Mouse (Mus musculus) hindbrain, embryonic 15.5 days (tissue): Measurements from ENCODE around the gene Catsperz. TPM values are rescaled to one million over a fixed set of nuclear protein-coding genes. Genes with fewer than 3 reads are reported as not detected.
"Not testable (repeated sequence)": the region's sequence is repeated elsewhere in the genome, so short reads cannot be mapped to it uniquely, and the experiment has no call there.

Experiments
- ATAC-seq: fragments of 200-750 bp; cut with Nextera tagmentation; 2 replicates; pipeline ENCODE4 v1.8.0; 2017; ENCODE audit warnings: low read depth, moderate number of reproducible peaks, moderate TSS enrichment; ENCODE audit not compliant: low FRiP score
- H3K27ac ChIP-seq: fragments of 300-500 bp; sonication (generic); replicated peaks from 2 replicates; pipeline ENCODE4 v1.5.1; 2015; ENCODE audit warnings: mild to moderate bottlenecking, inconsistent platforms
- H3K27me3 ChIP-seq: fragments of 300-500 bp; sonication (generic); 2 replicates; pipeline ENCODE4 v1.6.1; 2015; ENCODE audit warnings: control low read depth, inconsistent platforms
- H3K36me3 ChIP-seq: fragments of 300-500 bp; sonication (generic); 2 replicates; pipeline ENCODE4 v1.6.1; 2015; ENCODE audit warnings: control low read depth, inconsistent platforms
- H3K4me1 ChIP-seq: fragments of 300-500 bp; sonication (generic); replicated peaks from 2 replicates; pipeline ENCODE4 v1.6.1; 2015; ENCODE audit warnings: control low read depth, inconsistent platforms
- H3K4me2 ChIP-seq: fragments of 300-500 bp; sonication (generic); 2 replicates; pipeline ENCODE4 v1.6.1; 2015; ENCODE audit warnings: moderate library complexity, mild to moderate bottlenecking, inconsistent platforms
- H3K4me3 ChIP-seq: fragments of 300-500 bp; sonication (generic); 2 replicates; pipeline ENCODE4 v1.5.1; 2015; ENCODE audit warnings: mild to moderate bottlenecking, inconsistent platforms
- H3K9ac ChIP-seq: fragments of 300-500 bp; sonication (generic); 2 replicates; pipeline ENCODE4 v1.6.1; 2015; ENCODE audit warnings: inconsistent platforms
- H3K9me3 ChIP-seq: fragments of 300-500 bp; sonication (generic); 2 replicates; pipeline ENCODE4 v1.6.1; 2016; ENCODE audit warnings: control low read depth, inconsistent platforms
- WGBS: fragments of 180-500 bp; shearing (Covaris S2); methylation state at CpG from one replicate; pipeline ENCODE4 v1.1.7; 2015; 5-methylcytosine and 5-hydroxymethylcytosine counted together
- polyA plus RNA-seq: library from polyadenylated mRNA; unstranded; fragments of >200 nt; fragmentation: Nextera tagmentation; extraction: Ambion mirVana; gene quantifications from 2 replicates; pipeline ENCODE4 v1.2.1, GENCODE M21; 2015

Catsperz gene
- polyA plus RNA-seq, 1 experiment from 2014 or later = 2.0 TPM

GRCm38 (mm10) chr19:6919876-6920740 lies 5.1 kb downstream of the Catsperz start:
- 39% methylated on average over 8 of the region's 8 CpGs for WGBS
- peaks cover 38% of the 10 kb centered on the region for H3K4me1 ChIP-seq
- no peaks in the 10 kb centered on the region for H3K9me3 ChIP-seq
- ATAC-seq = no peak
- no peaks in the 10 kb centered on the region for H3K36me3 ChIP-seq
- peak overlapping the region; percentile 79 for H3K9ac ChIP-seq
- peaks cover 21% of the 10 kb centered on the region for H3K27me3 ChIP-seq
- peak overlapping the region; percentile 86; the same call in 1 of the 2 replicates for H3K27ac ChIP-seq
- peak overlapping the region; percentile 91 for H3K4me2 ChIP-seq
- H3K4me3 ChIP-seq = peak overlapping the region; percentile 74

- H3K4me3 ChIP-seq = 0 out of 2 replicates have a peak overlapping the region, but pooled peaks have one; percentile 74
- H3K9ac ChIP-seq = peak overlapping the region; percentile 79; the same call in 1 of the 2 replicates
- H3K27me3 ChIP-seq = peaks cover 15% of the 10 kb centered on the region
- peaks cover 32% of the 10 kb centered on the region for H3K4me1 ChIP-seq
- H3K36me3 ChIP-seq = no peaks in the 10 kb centered on the region
- H3K4me2 ChIP-seq = peak overlapping the region; percentile 91; the same call in 1 of the 2 replicates
- no peak overlapping the region for H3K27ac ChIP-seq
- H3K9me3 ChIP-seq = no peaks in the 10 kb centered on the region
- ATAC-seq = no peak
Observed at GRCm38 (mm10) chr19:6919431-6919830, 5.7 kb downstream of the Catsperz start.

GRCm38 (mm10) chr19:6918321-6918720 lies 6.9 kb downstream of the Catsperz start:
- Histone ChIP-seq H3K27me3 (peaks cover 5% of the 10 kb centered on the region), H3K4me3 (no peak overlapping the region), H3K36me3 (peaks cover 6% of the 10 kb centered on the region; the same call in 1 of the 2 replicates), H3K9me3 (no peaks in the 10 kb centered on the region), H3K4me1 (peaks cover 32% of the 10 kb centered on the region), H3K9ac (no peak overlapping the region), H3K4me2 (no peak overlapping the region), H3K27ac (no peak overlapping the region)
- no peak for ATAC-seq
- WGBS = 92% methylated on average over 4 of the region's 4 CpGs

GRCm38 (mm10) chr19:6916496-6916895 lies 8.7 kb downstream of the Catsperz start:
- no peaks in the 10 kb centered on the region for H3K9me3 ChIP-seq
- no peak overlapping the region for H3K4me2 ChIP-seq
- H3K27ac ChIP-seq = no peak overlapping the region
- no peaks in the 10 kb centered on the region for H3K27me3 ChIP-seq
- no peak for ATAC-seq
- no peak overlapping the region for H3K4me3 ChIP-seq
- peaks cover 25% of the 10 kb centered on the region for H3K36me3 ChIP-seq
- 89% methylated on average over 4 of the region's 4 CpGs for WGBS
- no peak overlapping the region for H3K9ac ChIP-seq
- H3K4me1 ChIP-seq = peaks cover 26% of the 10 kb centered on the region

GRCm38 (mm10) chr19:6915276-6915675 lies 9.9 kb downstream of the Catsperz start:
- no peak overlapping the region for H3K4me3 ChIP-seq
- H3K9me3 ChIP-seq = no peaks in the 10 kb centered on the region
- no peak overlapping the region for H3K27ac ChIP-seq
- no peak overlapping the region for H3K9ac ChIP-seq
- no peak for ATAC-seq
- peaks cover 27% of the 10 kb centered on the region for H3K4me1 ChIP-seq
- no peak overlapping the region for H3K4me2 ChIP-seq
- H3K36me3 ChIP-seq = peaks cover 27% of the 10 kb centered on the region
- H3K27me3 ChIP-seq = no peaks in the 10 kb centered on the region
- 89% methylated on average over 4 of the region's 4 CpGs for WGBS

GRCm38 (mm10) chr19:6914540-6914939 lies 10.6 kb downstream of the Catsperz start:
- Histone ChIP-seq H3K4me3 (no peak overlapping the region), H3K4me2 (no peak overlapping the region), H3K27me3 (no peaks in the 10 kb centered on the region), H3K9ac (no peak overlapping the region), H3K36me3 (peaks cover 27% of the 10 kb centered on the region), H3K9me3 (no peaks in the 10 kb centered on the region), H3K27ac (no peak overlapping the region), H3K4me1 (peaks cover 20% of the 10 kb centered on the region)
- 93% methylated on average over 9 of the region's 9 CpGs for WGBS
- no peak for ATAC-seq

GRCm38 (mm10) chr19:6913991-6914390 lies 11.2 kb downstream of the Catsperz start:
- Histone ChIP-seq H3K9me3 (no peaks in the 10 kb centered on the region), H3K4me2 (no peak overlapping the region), H3K4me1 (peaks cover 14% of the 10 kb centered on the region), H3K27ac (no peak overlapping the region), H3K27me3 (no peaks in the 10 kb centered on the region), H3K36me3 (peaks cover 27% of the 10 kb centered on the region), H3K9ac (no peak overlapping the region), H3K4me3 (no peak overlapping the region)
- WGBS = 75% methylated on average over 11 of the region's 11 CpGs
- no peak for ATAC-seq

GRCm38 (mm10) chr19:6913036-6913435 lies 12.1 kb downstream of the Catsperz start:
- Histone ChIP-seq H3K9ac (no peak overlapping the region), H3K9me3 (no peaks in the 10 kb centered on the region), H3K27me3 (no peaks in the 10 kb centered on the region), H3K27ac (no peak overlapping the region), H3K36me3 (peaks cover 27% of the 10 kb centered on the region), H3K4me2 (no peak overlapping the region), H3K4me1 (peaks cover 24% of the 10 kb centered on the region), H3K4me3 (no peak overlapping the region)
- no peak for ATAC-seq
- 95% methylated on average over 6 of the region's 6 CpGs for WGBS

- ATAC-seq = no peak
- no peak overlapping the region for H3K9ac ChIP-seq
- 96% methylated on average over 15 of the region's 15 CpGs for WGBS
- no peak overlapping the region for H3K4me2 ChIP-seq
- H3K9me3 ChIP-seq = no peaks in the 10 kb centered on the region
- peaks cover 27% of the 10 kb centered on the region for H3K36me3 ChIP-seq
- no peak overlapping the region for H3K4me3 ChIP-seq
- H3K4me1 ChIP-seq = peaks cover 30% of the 10 kb centered on the region
- H3K27me3 ChIP-seq = no peaks in the 10 kb centered on the region
- no peak overlapping the region for H3K27ac ChIP-seq
Observed at GRCm38 (mm10) chr19:6912205-6912970, 12.8 kb downstream of the Catsperz start.

- 0 out of 2 replicates have a peak overlapping the region, but pooled peaks have one; percentile 4 for H3K9ac ChIP-seq
- 87% methylated on average over 19 of the region's 19 CpGs for WGBS
Observed at GRCm38 (mm10) chr19:6911101-6912074, 13.8 kb downstream of the Catsperz start.

GRCm38 (mm10) chr19:6910306-6910705 lies 14.9 kb downstream of the Catsperz start:
- ATAC-seq, H3K9me3 ChIP-seq, H3K27me3 ChIP-seq: not testable (repeated sequence)
- under 1% methylated on average over 30 of the region's 30 CpGs for WGBS
- peak overlapping the region; percentile 82 for H3K4me2 ChIP-seq
- peak overlapping the region; percentile 99 for H3K27ac ChIP-seq
- H3K9ac ChIP-seq = peak overlapping the region; percentile 70
- peaks cover 43% of the 10 kb centered on the region for H3K36me3 ChIP-seq
- peak overlapping the region; percentile 52 for H3K4me3 ChIP-seq
- H3K4me1 ChIP-seq = peaks cover 37% of the 10 kb centered on the region

More at GRCm38 (mm10) chr19:6911101-6912074, 13.8 kb downstream of the Catsperz start:
- no peak for ATAC-seq
- no peak overlapping the region for H3K27ac ChIP-seq
- H3K4me1 ChIP-seq = peaks cover 37% of the 10 kb centered on the region
- H3K9me3 ChIP-seq = no peaks in the 10 kb centered on the region
- H3K4me2 ChIP-seq = peak overlapping the region; percentile 82
- peaks cover 35% of the 10 kb centered on the region for H3K36me3 ChIP-seq
- H3K4me3 ChIP-seq = peak overlapping the region; percentile 10; the same call in 1 of the 2 replicates
- no peaks in the 10 kb centered on the region for H3K27me3 ChIP-seq
